Mouse (Mus musculus): ENCODE measurements around the gene Tada2a. TPM values are rescaled to one million over a fixed set of nuclear protein-coding genes. Genes with fewer than 3 reads are reported as not detected.

Tada2a gene
- polyA plus RNA-seq, 1 experiment from 2014 or later = 37.4 TPM

DNA sequence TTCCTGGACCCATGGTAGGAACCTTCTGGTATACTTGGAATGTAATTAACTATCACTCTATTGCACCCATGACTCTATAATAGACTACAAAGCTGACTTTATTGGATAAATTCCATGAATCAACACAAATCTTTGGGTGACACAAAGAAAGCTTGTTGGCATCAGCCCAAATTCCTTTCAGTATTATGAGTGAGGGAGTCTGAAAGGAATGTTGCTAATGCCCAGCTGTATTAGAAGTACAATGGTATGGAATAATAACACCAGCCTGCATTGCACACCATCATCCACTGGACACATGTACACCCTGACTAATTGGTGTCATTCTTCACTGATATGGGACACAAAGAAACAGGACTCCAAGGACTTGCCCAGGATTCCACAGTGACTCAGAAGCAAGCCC is 28.2 kb downstream of the Tada2a start:
- Histone ChIP-seq H3K4me3 (replicated peaks) (no peak overlapping the region), H3K9ac (no peak overlapping the region), H3K9me3 (no peaks in the 10 kb centered on the region), H3K27me3 (no peaks in the 10 kb centered on the region), H3K36me3 (replicated peaks) (peaks cover 81% of the 10 kb centered on the region), H3K4me2 (no peak overlapping the region), H3K4me1 (peaks cover 5% of the 10 kb centered on the region), H3K27ac (0 out of 2 replicates have a peak overlapping the region, but pooled peaks have one; percentile 20)
- no peak; the same call in 1 of the 2 replicates for ATAC-seq (ENCODE audit: low FRiP score)

DNA sequence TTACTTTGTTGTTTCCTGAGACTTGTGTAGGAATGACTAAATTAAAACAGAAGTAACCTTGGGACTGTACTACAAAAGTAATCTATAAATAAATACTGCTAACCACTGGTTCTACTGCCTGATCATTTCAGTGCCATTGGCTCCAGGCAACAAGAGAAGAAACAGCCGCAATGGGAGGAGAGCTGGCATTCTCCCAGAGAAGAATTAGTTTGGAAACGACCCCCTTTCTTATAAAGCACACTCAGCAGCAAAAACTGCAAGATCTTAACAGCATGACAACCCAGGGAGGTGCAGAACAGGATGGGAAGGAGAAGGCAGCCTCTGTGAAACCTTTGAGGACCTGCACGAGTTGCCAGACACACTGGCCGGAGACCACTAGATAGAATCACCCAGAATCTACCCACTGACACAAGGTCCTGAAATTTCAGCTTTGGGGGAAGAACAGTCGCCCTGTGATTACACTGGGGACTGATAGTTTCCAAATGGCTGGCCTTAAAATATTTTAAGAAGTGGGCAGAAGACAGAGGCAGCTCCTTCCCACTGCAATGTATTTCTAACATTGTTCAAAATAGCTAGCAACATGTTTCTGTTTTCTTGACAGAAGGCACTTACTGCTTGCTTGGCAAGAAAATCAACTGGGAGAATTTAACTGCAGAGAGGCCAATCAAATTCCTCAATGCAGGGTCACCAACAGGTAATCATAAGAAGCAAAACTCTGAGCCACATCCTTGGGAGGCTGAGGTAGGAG is 32.0 kb downstream of the Tada2a start:
- Histone ChIP-seq H3K27me3 (no peaks in the 10 kb centered on the region), H3K9ac (no peak overlapping the region), H3K4me1 (peaks cover 5% of the 10 kb centered on the region), H3K4me2 (no peak overlapping the region), H3K36me3 (replicated peaks) (peaks cover 60% of the 10 kb centered on the region), H3K9me3 (no peaks in the 10 kb centered on the region), H3K27ac (no peak overlapping the region), H3K4me3 (replicated peaks) (no peak overlapping the region)
- no peak for ATAC-seq (ENCODE audit: low FRiP score)
- WGBS = 85% methylated on average over 5 of the region's 5 CpGs

DNA sequence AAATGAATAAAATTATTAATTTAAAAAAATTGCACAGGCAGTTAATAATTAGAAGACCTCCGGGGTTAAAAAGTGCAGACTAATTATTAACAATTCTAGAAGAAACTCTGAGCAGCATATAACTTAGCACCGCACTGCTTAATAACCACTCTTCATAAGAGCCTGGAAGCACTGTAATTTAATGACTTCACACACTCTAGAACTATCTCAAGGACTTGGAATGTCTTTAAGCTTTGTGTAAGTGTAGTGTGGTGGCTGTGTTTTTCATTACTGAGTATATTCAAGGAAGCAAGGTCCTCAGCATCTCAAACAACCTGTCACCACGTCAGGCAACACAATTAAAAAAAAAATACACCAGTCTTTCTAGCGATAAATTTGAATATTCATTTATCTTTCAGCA is 34.3 kb downstream of the Tada2a start:
- Histone ChIP-seq H3K9me3 (no peaks in the 10 kb centered on the region), H3K4me2 (no peak overlapping the region), H3K27ac (no peak overlapping the region), H3K4me1 (no peaks in the 10 kb centered on the region), H3K9ac (no peak overlapping the region), H3K4me3 (replicated peaks) (no peak overlapping the region), H3K27me3 (no peaks in the 10 kb centered on the region), H3K36me3 (replicated peaks) (peaks cover 46% of the 10 kb centered on the region)
- WGBS = 78% methylated on average over 4 of the region's 4 CpGs
- ATAC-seq (ENCODE audit: low FRiP score) = no peak

DNA sequence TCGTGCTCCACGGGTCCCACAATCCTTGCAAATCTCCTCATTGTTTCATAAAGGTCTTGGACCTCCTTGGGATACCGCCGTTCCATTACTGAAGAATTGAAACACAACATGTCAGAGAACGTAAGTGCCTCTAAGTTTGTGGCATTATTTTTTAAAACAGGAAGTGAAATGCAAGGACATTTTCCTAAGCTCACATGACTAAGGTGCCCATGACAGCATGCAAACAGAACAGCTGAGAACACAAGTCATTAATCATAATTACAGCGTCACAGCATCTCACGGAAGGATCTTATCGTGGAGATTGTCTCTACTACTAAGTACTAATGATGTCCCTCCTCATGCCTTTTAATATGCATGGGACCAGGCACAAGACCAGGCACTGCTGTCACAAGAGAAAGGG is 38.8 kb downstream of the Tada2a start:
- no peak for ATAC-seq (ENCODE audit: low FRiP score)
- Histone ChIP-seq H3K9me3 (no peaks in the 10 kb centered on the region), H3K36me3 (replicated peaks) (peaks cover 40% of the 10 kb centered on the region), H3K9ac (no peak overlapping the region), H3K27ac (no peak overlapping the region), H3K4me2 (no peak overlapping the region), H3K27me3 (no peaks in the 10 kb centered on the region), H3K4me3 (replicated peaks) (no peak overlapping the region), H3K4me1 (no peaks in the 10 kb centered on the region)
- WGBS = 93% methylated on average over 8 of the region's 8 CpGs

DNA sequence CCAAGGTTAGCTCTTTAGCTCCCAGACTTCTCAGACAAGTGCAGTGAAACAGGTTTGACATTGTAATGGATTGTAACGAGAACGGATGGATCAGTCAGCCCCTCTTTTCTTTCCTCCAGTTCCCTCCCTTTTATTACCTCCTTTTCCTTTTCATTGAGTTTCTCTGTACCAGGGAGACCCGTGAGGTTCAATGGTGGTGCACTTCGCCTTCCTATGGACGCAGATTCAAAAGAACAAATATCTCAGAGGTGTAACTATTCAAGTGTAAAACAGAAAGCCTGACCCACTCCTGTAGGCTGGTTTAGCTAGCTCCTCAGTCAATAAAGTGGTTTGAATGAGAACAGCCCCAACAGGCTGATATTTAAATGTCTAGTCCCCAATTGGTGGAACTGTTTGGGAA is 47.5 kb downstream of the Tada2a start:
- Histone ChIP-seq H3K27me3 (no peaks in the 10 kb centered on the region), H3K27ac (no peak overlapping the region), H3K4me1 (peaks cover 4% of the 10 kb centered on the region; the same call in 1 of the 2 replicates), H3K9ac (no peak overlapping the region), H3K4me2 (no peak overlapping the region), H3K4me3 (replicated peaks) (no peak overlapping the region), H3K36me3 (replicated peaks) (peaks cover 60% of the 10 kb centered on the region), H3K9me3 (no peaks in the 10 kb centered on the region)
- ATAC-seq (ENCODE audit: low FRiP score) = no peak
- WGBS = 81% methylated on average over 5 of the region's 5 CpGs

DNA sequence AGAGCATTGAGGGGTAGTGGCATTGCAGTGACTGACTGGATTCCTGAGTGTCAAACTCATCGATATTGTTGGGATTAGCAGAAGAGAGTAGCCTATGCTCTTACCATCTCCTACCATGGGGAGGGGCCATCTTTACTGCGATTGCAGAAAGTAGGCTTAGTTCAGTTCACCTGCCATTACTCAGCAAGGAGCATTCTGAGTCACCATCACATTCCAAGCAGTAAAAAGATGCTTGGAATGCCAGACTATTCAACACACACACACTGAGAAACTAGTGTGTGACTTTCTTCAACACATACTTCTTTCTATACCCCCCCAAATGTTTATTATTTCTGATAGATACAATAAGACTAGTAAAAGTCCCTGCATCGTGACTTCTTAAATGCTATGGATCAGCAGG is 49.1 kb downstream of the Tada2a start:
- Histone ChIP-seq H3K4me1 (peaks cover 4% of the 10 kb centered on the region), H3K9me3 (no peaks in the 10 kb centered on the region), H3K36me3 (replicated peaks) (peaks cover 56% of the 10 kb centered on the region), H3K9ac (no peak overlapping the region), H3K27me3 (no peaks in the 10 kb centered on the region), H3K4me3 (replicated peaks) (no peak overlapping the region), H3K27ac (no peak overlapping the region), H3K4me2 (no peak overlapping the region)
- 90% methylated on average over 3 of the region's 3 CpGs for WGBS
- no peak for ATAC-seq (ENCODE audit: low FRiP score)

DNA sequence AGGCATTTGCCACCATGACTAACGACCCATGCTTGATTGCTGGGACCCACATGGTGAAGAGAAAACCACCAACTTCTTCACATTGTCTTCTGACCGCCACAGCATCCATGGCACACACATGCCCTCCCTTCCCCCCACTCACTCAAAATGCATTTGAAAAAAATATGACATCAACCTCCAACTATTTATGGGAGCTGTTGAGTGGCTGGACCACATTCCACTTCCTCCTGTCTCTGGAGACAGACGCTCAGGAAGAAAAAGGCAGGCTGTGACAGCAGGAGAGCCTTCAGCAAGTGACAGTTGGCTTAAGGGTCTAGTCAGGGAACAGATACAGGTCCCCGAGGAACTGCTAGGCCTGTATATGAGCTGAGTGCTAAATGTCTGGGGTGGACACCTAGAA is 49.5 kb downstream of the Tada2a start:
- H3K4me3 ChIP-seq (replicated peaks) = no peak overlapping the region
- no peak for ATAC-seq (ENCODE audit: low FRiP score)
- 89% methylated on average over 4 of the region's 4 CpGs for WGBS
- peaks cover 53% of the 10 kb centered on the region for H3K36me3 ChIP-seq (replicated peaks)
- H3K4me1 ChIP-seq = peaks cover 4% of the 10 kb centered on the region
- H3K9me3 ChIP-seq = no peaks in the 10 kb centered on the region
- H3K9ac ChIP-seq = no peak overlapping the region
- no peaks in the 10 kb centered on the region for H3K27me3 ChIP-seq
- no peak overlapping the region for H3K4me2 ChIP-seq
- H3K27ac ChIP-seq = no peak overlapping the region

DNA sequence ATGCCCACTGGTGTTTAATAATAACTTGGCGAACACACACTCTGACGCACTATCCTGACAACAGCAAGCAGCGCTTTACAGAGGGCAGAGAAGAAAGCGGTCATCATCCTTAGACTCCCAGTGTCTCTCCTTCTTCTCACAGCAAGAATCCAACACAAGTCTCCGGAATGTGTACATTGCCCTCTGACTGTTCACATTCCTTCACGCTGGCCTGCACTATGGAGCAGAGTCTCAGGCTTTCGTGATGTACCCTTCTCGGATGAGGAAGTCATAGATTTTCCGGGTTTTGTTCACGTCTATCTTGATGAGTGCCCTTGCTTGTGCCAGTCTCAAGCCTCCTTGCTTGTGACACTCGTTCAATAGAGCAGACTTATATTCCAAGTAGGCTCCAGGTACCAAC is 50.0 kb downstream of the Tada2a start:
- no peak overlapping the region for H3K4me2 ChIP-seq
- H3K36me3 ChIP-seq (replicated peaks) = peaks cover 48% of the 10 kb centered on the region
- no peak overlapping the region for H3K4me3 ChIP-seq (replicated peaks)
- H3K9ac ChIP-seq = no peak overlapping the region
- H3K9me3 ChIP-seq = no peaks in the 10 kb centered on the region
- peaks cover 4% of the 10 kb centered on the region for H3K4me1 ChIP-seq
- no peaks in the 10 kb centered on the region for H3K27me3 ChIP-seq
- no peak for ATAC-seq (ENCODE audit: low FRiP score)
- no peak overlapping the region for H3K27ac ChIP-seq
- WGBS = 94% methylated on average over 11 of the region's 11 CpGs

DNA sequence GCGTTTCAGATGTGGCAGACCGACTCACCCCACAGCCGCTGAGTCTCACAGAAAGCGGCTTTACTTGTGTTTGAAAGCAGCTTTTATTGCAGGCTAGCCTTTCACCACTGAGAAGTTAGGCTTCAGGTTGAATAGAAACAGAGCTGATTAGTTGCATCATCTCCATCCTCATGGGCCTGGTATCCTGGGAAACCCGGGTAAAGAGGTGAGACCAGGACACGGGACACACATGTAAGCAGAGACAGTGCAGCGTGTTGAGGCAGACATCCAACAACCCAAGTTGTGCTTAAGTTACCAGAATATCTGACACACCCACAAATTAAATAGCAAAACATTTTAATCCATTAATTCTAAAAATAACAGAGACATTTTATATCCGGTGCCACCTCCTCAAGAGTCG is 50.8 kb downstream of the Tada2a start:
- no peak overlapping the region for H3K4me2 ChIP-seq
- peaks cover 4% of the 10 kb centered on the region for H3K4me1 ChIP-seq
- H3K36me3 ChIP-seq (replicated peaks) = peaks cover 45% of the 10 kb centered on the region
- no peak overlapping the region for H3K27ac ChIP-seq
- no peaks in the 10 kb centered on the region for H3K9me3 ChIP-seq
- no peak for ATAC-seq (ENCODE audit: low FRiP score)
- H3K9ac ChIP-seq = no peak overlapping the region
- WGBS = 78% methylated on average over 9 of the region's 9 CpGs
- H3K4me3 ChIP-seq (replicated peaks) = no peak overlapping the region
- H3K27me3 ChIP-seq = no peaks in the 10 kb centered on the region

DNA sequence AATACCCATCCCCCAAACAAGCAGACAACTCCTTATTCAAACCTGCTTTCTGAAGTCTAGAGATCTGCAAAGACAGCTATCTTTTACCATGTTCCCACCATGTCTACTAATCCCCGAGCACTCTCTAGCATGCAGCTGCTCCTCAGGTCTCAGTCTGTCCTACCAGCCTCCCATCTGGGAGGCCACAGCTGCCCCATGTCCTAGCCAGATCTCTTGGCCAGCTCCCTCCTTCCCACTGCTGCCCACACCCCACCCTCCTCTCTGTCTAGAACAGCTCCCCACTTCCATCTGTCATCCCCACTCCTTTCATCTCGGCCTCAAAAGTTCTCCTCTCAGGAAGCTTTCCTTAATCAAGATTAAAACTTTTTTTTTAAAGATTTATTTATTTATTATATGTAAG is 52.4 kb downstream of the Tada2a start:
- Histone ChIP-seq H3K9me3 (no peaks in the 10 kb centered on the region), H3K27me3 (no peaks in the 10 kb centered on the region), H3K4me3 (replicated peaks) (no peak overlapping the region), H3K4me1 (peaks cover 7% of the 10 kb centered on the region), H3K4me2 (no peak overlapping the region), H3K36me3 (replicated peaks) (peaks cover 36% of the 10 kb centered on the region), H3K9ac (no peak overlapping the region), H3K27ac (no peak overlapping the region)
- 83% methylated on average over 2 of the region's 2 CpGs for WGBS
- no peak for ATAC-seq (ENCODE audit: low FRiP score)

DNA sequence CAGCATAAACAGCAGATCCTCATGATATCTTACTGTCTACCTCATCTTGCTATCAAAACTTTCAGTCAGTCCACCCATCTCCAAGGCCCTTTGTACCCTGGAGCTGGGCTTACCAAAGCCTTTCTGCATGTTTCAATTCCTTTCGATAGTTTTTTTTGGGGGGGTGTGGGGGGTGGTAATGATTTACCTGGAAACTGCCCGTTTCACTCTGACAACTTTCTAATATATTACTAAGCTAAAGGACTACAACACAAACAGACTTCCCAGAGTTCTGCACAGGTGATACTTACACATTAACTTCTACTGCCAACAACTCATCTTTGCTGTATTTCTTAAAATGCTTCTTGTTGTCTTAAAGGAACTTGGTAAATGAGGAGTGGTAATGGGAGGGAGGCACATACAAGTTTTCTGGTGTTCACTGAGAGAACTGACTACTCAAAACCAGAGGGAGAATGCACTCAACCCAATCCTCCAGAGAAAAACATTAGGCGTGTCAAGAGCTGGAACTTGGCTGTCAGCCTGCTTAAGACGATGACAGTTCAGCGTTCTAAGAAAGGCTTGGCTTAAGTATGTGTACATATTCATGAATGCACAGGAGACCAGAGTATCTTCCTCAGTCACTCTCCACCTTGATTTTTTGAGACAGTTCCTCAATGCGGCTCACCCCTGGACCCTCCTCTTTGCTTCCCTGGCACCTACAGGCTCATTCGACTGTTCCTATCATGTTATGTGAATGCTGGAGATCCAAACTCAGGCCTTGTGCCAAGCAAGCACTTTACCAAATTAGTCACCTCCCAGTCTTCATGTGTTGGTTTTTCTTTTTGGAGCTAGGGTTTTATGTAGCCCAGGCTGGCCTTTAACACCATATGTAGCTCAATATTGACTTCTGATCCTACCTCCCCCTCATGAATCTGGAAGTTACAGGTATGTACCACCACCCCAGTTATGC is 55.3 kb downstream of the Tada2a start:
- no peak overlapping the region for H3K4me3 ChIP-seq (replicated peaks)
- H3K27ac ChIP-seq = no peak overlapping the region
- H3K36me3 ChIP-seq (replicated peaks) = peaks cover 9% of the 10 kb centered on the region; the same call in 1 of the 2 replicates
- H3K9ac ChIP-seq = no peak overlapping the region
- no peak overlapping the region for H3K4me2 ChIP-seq
- no peak for ATAC-seq (ENCODE audit: low FRiP score)
- 88% methylated on average over 7 of the region's 7 CpGs for WGBS
- H3K9me3 ChIP-seq = no peaks in the 10 kb centered on the region
- peaks cover 7% of the 10 kb centered on the region for H3K4me1 ChIP-seq
- H3K27me3 ChIP-seq = peaks cover 10% of the 10 kb centered on the region

DNA sequence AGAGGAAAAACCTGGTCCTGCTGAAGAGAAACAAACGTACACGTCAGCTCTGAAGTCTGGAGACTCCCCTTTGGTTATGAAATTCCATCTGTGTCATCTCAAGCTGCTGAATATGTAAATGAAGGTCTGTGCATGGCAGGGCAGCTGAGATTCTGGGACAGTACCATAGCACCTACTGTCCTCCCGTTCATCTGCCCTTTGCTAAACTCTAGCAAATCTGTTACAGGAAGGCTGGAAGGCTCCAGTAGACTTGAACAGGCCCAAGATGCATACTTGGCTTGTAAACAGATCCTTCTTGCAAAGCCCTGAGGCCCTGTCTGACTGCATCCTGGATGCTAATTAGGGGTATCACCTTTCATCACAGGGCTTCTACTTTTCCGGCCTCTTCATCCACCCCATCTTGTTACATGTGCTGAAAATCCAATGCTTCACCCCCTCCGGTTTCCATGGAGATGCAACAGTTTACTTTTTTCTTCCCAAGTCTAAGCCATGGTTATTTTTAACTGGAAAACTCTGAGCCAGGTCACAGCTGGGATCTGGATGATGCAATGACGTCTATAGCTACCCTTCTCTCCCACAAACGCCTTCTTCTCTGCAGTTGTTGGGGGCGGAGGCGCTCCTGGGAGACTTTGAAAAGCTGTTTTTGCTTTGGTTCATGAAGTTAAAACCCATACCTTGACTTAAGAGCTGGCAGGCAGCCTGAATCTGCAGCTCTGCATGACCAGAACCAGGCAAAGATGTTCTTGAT is 56.3 kb downstream of the Tada2a start:
- H3K4me2 ChIP-seq = no peak overlapping the region
- peaks cover 16% of the 10 kb centered on the region for H3K27me3 ChIP-seq
- ATAC-seq (ENCODE audit: low FRiP score) = no peak
- peaks cover under 1% of the 10 kb centered on the region; the same call in 1 of the 2 replicates for H3K36me3 ChIP-seq (replicated peaks)
- H3K4me3 ChIP-seq (replicated peaks) = no peak overlapping the region
- 56% methylated on average over 9 of the region's 9 CpGs for WGBS
- H3K9me3 ChIP-seq = no peaks in the 10 kb centered on the region
- H3K9ac ChIP-seq = no peak overlapping the region
- H3K27ac ChIP-seq = no peak overlapping the region
- H3K4me1 ChIP-seq = peaks cover 8% of the 10 kb centered on the region; the same call in 1 of the 2 replicates

Measured in forebrain, embryonic 12.5 days (tissue).